Mouse (Mus musculus): ENCODE data around the gene Henmt1.

Gene Henmt1

DNA sequence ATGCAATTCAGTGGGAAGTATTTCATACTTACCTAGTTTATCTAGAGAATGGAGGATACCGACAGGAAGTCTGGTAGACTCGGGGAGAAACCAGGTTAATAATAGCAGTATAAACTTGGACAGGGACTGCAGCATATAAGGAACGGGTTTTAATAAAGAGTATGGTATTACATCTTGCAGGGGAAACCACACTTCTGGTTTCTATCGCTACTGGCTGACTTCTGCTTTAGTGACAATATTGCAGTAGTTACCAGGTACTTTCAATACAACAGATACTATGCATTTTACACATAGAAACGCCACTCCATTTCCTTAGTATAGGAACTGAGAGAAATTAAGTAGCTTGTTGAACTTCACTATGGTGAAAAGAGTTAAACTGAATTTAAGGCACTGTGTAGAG is 68.5 kb downstream of the Henmt1 start:
- no peak for DNase-seq
